Mouse (Mus musculus): ENCODE results near the gene Zfp385c.

Zfp385c gene

GRCm38 (mm10) chr11:100692164-100692616, at the start of gene Zfp385c:
Gene Zfp385c, minus strand, starts transcription at chr11:100692455.
- no peak for DNase-seq (ENCODE audit: low spot score)

GRCm38 (mm10) chr11:100741348-100741747, 49.1 kb upstream of the Zfp385c start:
- DNase-seq (ENCODE audit: low spot score): no peak

GRCm38 (mm10) chr11:100738749-100739148, 46.5 kb upstream of the Zfp385c start:
- DNase-seq (ENCODE audit: low spot score): no peak

GRCm38 (mm10) chr11:100738066-100738604, 45.9 kb upstream of the Zfp385c start, which contains the start of gene Rab5c:
Gene Rab5c, minus strand, starts transcription at chr11:100738215.
- peak; percentile 99 for DNase-seq (ENCODE audit: low spot score)

- DNase-seq (ENCODE audit: low spot score): peak; percentile 35
These were observed 45.0 kb upstream of the Zfp385c start for GRCm38 (mm10) chr11:100737105-100737733.

GRCm38 (mm10) chr11:100736746-100737080, 44.5 kb upstream of the Zfp385c start:
- no peak for DNase-seq (ENCODE audit: low spot score)

- peak; percentile 22 for DNase-seq (ENCODE audit: low spot score)
These were observed 43.9 kb upstream of the Zfp385c start for GRCm38 (mm10) chr11:100735954-100736745.

GRCm38 (mm10) chr11:100735134-100735865, 43.0 kb upstream of the Zfp385c start:
- no peak for DNase-seq (ENCODE audit: low spot score)

- DNase-seq (ENCODE audit: low spot score): no peak
These were observed 38.4 kb upstream of the Zfp385c start for GRCm38 (mm10) chr11:100730477-100731205.

- DNase-seq (ENCODE audit: low spot score): no peak
These were observed 37.7 kb upstream of the Zfp385c start for GRCm38 (mm10) chr11:100729976-100730375.

GRCm38 (mm10) chr11:100728601-100729000, 36.3 kb upstream of the Zfp385c start:
- no peak for DNase-seq (ENCODE audit: low spot score)

- DNase-seq (ENCODE audit: low spot score): no peak
These were observed 34.9 kb upstream of the Zfp385c start for GRCm38 (mm10) chr11:100727201-100727600.

- no peak for DNase-seq (ENCODE audit: low spot score)
These were observed 32.8 kb upstream of the Zfp385c start for GRCm38 (mm10) chr11:100724919-100725512.

GRCm38 (mm10) chr11:100722493-100723028, 30.3 kb upstream of the Zfp385c start:
- DNase-seq (ENCODE audit: low spot score): no peak

- DNase-seq (ENCODE audit: low spot score): no peak
These were observed 29.7 kb upstream of the Zfp385c start for GRCm38 (mm10) chr11:100721776-100722492.

- DNase-seq (ENCODE audit: low spot score): no peak
These were observed 29.0 kb upstream of the Zfp385c start for GRCm38 (mm10) chr11:100721254-100721653.

- no peak for DNase-seq (ENCODE audit: low spot score)
These were observed 28.1 kb upstream of the Zfp385c start for GRCm38 (mm10) chr11:100720345-100720744.

GRCm38 (mm10) chr11:100719893-100720292, 27.6 kb upstream of the Zfp385c start:
- DNase-seq (ENCODE audit: low spot score): no peak

GRCm38 (mm10) chr11:100719312-100719711, 27.1 kb upstream of the Zfp385c start:
- no peak for DNase-seq (ENCODE audit: low spot score)

- no peak for DNase-seq (ENCODE audit: low spot score)
These were observed 26.6 kb upstream of the Zfp385c start for GRCm38 (mm10) chr11:100718866-100719265.
